In the genomic region with DNA sequence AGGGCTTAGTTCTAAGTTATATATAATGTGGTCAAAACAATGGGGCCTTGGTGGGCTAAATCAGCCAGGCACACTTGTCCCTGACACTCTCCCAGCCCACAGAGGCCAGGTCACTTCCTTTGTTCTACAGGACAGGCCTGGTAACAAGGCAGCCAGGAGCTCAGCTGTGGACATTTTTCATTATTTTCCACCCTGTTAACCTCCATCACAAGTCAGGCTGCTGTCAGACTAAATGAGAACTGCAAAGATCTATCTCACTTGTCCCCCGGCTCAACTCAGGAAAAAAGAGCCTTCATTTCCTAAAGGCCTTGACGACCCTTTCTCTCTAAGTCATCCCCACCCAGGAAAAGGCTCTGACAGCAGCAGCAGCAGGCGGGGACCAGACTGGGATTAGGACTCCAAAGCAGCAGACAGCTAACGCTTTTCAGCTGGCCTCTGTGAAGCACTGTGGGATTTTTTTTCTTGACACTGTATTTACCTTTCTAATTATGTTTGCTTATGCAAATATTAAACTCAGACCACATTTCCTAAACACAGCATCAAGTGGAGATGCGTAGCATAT, we compare ENCODE assay signal across 13 mouse cellular contexts.
DNase-seq lines count a peak whose midpoint lies in the region; ATAC-seq and TF ChIP-seq lines count a peak whose summit lies in the region.
"Had no signal": no experiment of that assay in that cellular context is flagged by ENCODE, and none has a peak within 500 bp of the region (broad histone marks: within the 10 kb centered on the region; RNA-seq: fewer than 3 reads in every experiment).

No protein-coding gene starts in this region.

- H3K36me3 ChIP-seq in intestine, embryonic 14.5 days (ENCODE audit: control insufficient read depth, insufficient read depth, low read length): no peaks in the 10 kb centered on the region
- H3K36me3 ChIP-seq in intestine, postnatal 0 days (ENCODE audit: control insufficient read depth, insufficient read depth): no peaks in the 10 kb centered on the region
- no peaks in the 10 kb centered on the region; the same call in none of the 2 replicates for H3K36me3 ChIP-seq in hindbrain, embryonic 14.5 days (replicated peaks; ENCODE audit: control insufficient read depth, insufficient read depth)
- 0 out of 2 replicates have a peak, but pooled peaks cover 4% of the 10 kb centered on the region for H3K36me3 ChIP-seq in midbrain, postnatal 0 days (ENCODE audit: insufficient read depth, low read length)
- H3K36me3 ChIP-seq: embryonic facial prominence, embryonic 15.5 days; lung, embryonic 15.5 days had no signal

- intact Hi-C loops in gastrocnemius, postnatal 14 days (cut with DNase I; ENCODE audit: low total_unique reads): no loop called here

- 34% methylated on average over 5 of the region's 5 CpGs for WGBS in intestine, embryonic 14.5 days
- 36% methylated on average over 5 of the region's 5 CpGs for WGBS in intestine, postnatal 0 days
- WGBS in hindbrain, embryonic 14.5 days: 19% methylated on average over 5 of the region's 5 CpGs
- WGBS in midbrain, postnatal 0 days: 29% methylated on average over 5 of the region's 5 CpGs

- no peak for TF ChIP-seq CTCF in intestine, postnatal 0 days (IDR thresholded peaks at IDR 0.05; ENCODE audit: low read depth)
- TF ChIP-seq CTCF in midbrain, postnatal 0 days (IDR thresholded peaks at IDR 0.05): no peak

- H3K4me1 ChIP-seq in intestine, embryonic 14.5 days (replicated peaks; ENCODE audit: control insufficient read depth, insufficient read depth, low read length): peaks cover 3% of the 10 kb centered on the region; the same call in 1 of the 2 replicates
- H3K4me1 ChIP-seq in intestine, postnatal 0 days (replicated peaks; ENCODE audit: control insufficient read depth, insufficient read depth, low read length): no peaks in the 10 kb centered on the region; the same call in 1 of the 2 replicates
- H3K4me1 ChIP-seq in hindbrain, embryonic 14.5 days (replicated peaks; ENCODE audit: control insufficient read depth, insufficient read depth, low read length): peaks cover 44% of the 10 kb centered on the region
- peaks cover 11% of the 10 kb centered on the region for H3K4me1 ChIP-seq in midbrain, postnatal 0 days (ENCODE audit: insufficient read depth, low read length)

- H3K4me2 ChIP-seq in intestine, embryonic 14.5 days (ENCODE audit: low read length): no peak overlapping the region
- no peak overlapping the region for H3K4me2 ChIP-seq in intestine, postnatal 0 days (replicated peaks; ENCODE audit: low read depth)
- no peak overlapping the region for H3K4me2 ChIP-seq in hindbrain, embryonic 14.5 days (replicated peaks)
- H3K4me2 ChIP-seq in midbrain, postnatal 0 days (ENCODE audit: low read depth, low read length, poor library complexity, severe bottlenecking): no peak overlapping the region
- H3K4me2 ChIP-seq: embryonic facial prominence, embryonic 15.5 days; lung, embryonic 15.5 days had no signal

- no peak for DNase-seq in intestine, embryonic 14.5 days (ENCODE audit: low spot score)
- peak; percentile 49 for DNase-seq in embryo, embryonic 11 days
- no peak for DNase-seq in hindbrain, embryonic 14.5 days (ENCODE audit: low spot score)
- peak; percentile 9 for DNase-seq in midbrain, postnatal 0 days (ENCODE audit: low spot score)
- no peak for DNase-seq in heart, adult 11 months
- no peak for DNase-seq in gastrocnemius, postnatal 14 days
- no peak for DNase-seq in urinary bladder, adult 2 months (ENCODE audit: low spot score)
- DNase-seq: adrenal gland, adult 2 months; cerebellum, adult 11 months; right cerebral cortex, postnatal 4 days had no signal

- no peaks in the 10 kb centered on the region for H3K27me3 ChIP-seq in intestine, embryonic 14.5 days (replicated peaks; ENCODE audit: control insufficient read depth, insufficient read depth, low read length)
- no peaks in the 10 kb centered on the region for H3K27me3 ChIP-seq in intestine, postnatal 0 days (replicated peaks; ENCODE audit: control insufficient read depth, insufficient read depth, low read length)
- H3K27me3 ChIP-seq in hindbrain, embryonic 14.5 days (ENCODE audit: control insufficient read depth, insufficient read depth, low read length): no peaks in the 10 kb centered on the region
- H3K27me3 ChIP-seq in midbrain, postnatal 0 days (ENCODE audit: insufficient read depth, low read length): no peaks in the 10 kb centered on the region
- H3K27me3 ChIP-seq: embryonic facial prominence, embryonic 15.5 days; lung, embryonic 15.5 days had no signal

- no peak for ATAC-seq in intestine, embryonic 14.5 days (replicated peaks; ENCODE audit: low FRiP score, low TSS enrichment, low read depth)
- ATAC-seq in intestine, postnatal 0 days: no peak
- no peak for ATAC-seq in hindbrain, embryonic 14.5 days (ENCODE audit: low FRiP score)
- no peak for ATAC-seq in midbrain, postnatal 0 days (ENCODE audit: low FRiP score)

- H3K27ac ChIP-seq in intestine, embryonic 14.5 days (ENCODE audit: low read depth): peak overlapping the region; percentile 19
- H3K27ac ChIP-seq in intestine, postnatal 0 days (ENCODE audit: low read depth, low read length): no peak overlapping the region
- peak overlapping the region; percentile 69 for H3K27ac ChIP-seq in hindbrain, embryonic 14.5 days
- peak overlapping the region; percentile 38; the same call in 1 of the 2 replicates for H3K27ac ChIP-seq in midbrain, postnatal 0 days (ENCODE audit: low read depth, low read length)
- H3K27ac ChIP-seq: embryonic facial prominence, embryonic 15.5 days; lung, embryonic 15.5 days had no signal

- no peaks in the 10 kb centered on the region for H3K9me3 ChIP-seq in intestine, embryonic 14.5 days (ENCODE audit: control insufficient read depth, low read length)
- no peaks in the 10 kb centered on the region for H3K9me3 ChIP-seq in intestine, postnatal 0 days (ENCODE audit: control insufficient read depth)
- H3K9me3 ChIP-seq in hindbrain, embryonic 14.5 days (ENCODE audit: control insufficient read depth, low read length): no peaks in the 10 kb centered on the region
- H3K9me3 ChIP-seq in midbrain, postnatal 0 days (ENCODE audit: low read length): no peaks in the 10 kb centered on the region
- H3K9me3 ChIP-seq: embryonic facial prominence, embryonic 15.5 days; lung, embryonic 15.5 days had no signal

- H3K4me3 ChIP-seq in intestine, embryonic 14.5 days (ENCODE audit: low read depth, low read length): no peak overlapping the region
- H3K4me3 ChIP-seq in intestine, postnatal 0 days (ENCODE audit: low read depth, low read length): no peak overlapping the region
- no peak overlapping the region for H3K4me3 ChIP-seq in hindbrain, embryonic 14.5 days (replicated peaks; ENCODE audit: low read length)
- no peak overlapping the region for H3K4me3 ChIP-seq in midbrain, postnatal 0 days (ENCODE audit: low read depth, low read length)
- H3K4me3 ChIP-seq: embryonic facial prominence, embryonic 15.5 days; lung, embryonic 15.5 days had no signal

- no peak overlapping the region for H3K9ac ChIP-seq in intestine, embryonic 14.5 days (ENCODE audit: low read length)
- H3K9ac ChIP-seq in intestine, postnatal 0 days (ENCODE audit: low read depth, low read length): no peak overlapping the region
- H3K9ac ChIP-seq in hindbrain, embryonic 14.5 days: no peak overlapping the region
- H3K9ac ChIP-seq in midbrain, postnatal 0 days (replicated peaks; ENCODE audit: low read length, poor library complexity, severe bottlenecking): peak overlapping the region; percentile 24; the same call in 1 of the 2 replicates
- H3K9ac ChIP-seq: embryonic facial prominence, embryonic 15.5 days; lung, embryonic 15.5 days had no signal

Comparison
In these comparisons a context has a peak if more than half of its experiments do, and no peak if none do; other contexts are left out.
1. DNase-seq: peak in embryo, embryonic 11 days (single experiment) and midbrain, postnatal 0 days (single experiment); none in intestine, embryonic 14.5 days (single experiment), hindbrain, embryonic 14.5 days (single experiment), heart, adult 11 months (single experiment), gastrocnemius, postnatal 14 days (single experiment) and urinary bladder, adult 2 months (single experiment).